Mouse (Mus musculus) liver, adult 10 weeks (tissue): ENCODE data around the gene Ms4a15. TPM values are rescaled to one million over a fixed set of nuclear protein-coding genes. Genes with fewer than 3 reads are reported as not detected.

ENCODE experiments used
- polyA plus RNA-seq: library from polyadenylated mRNA; stranded (reverse); fragments of 350-450 nt; fragmentation: Illumina TruSeq; extraction: RNeasy Lipid Tissue Mini Kit (QIAGEN cat#74804); gene quantifications from one replicate; pipeline ENCODE4 v1.2.3, GENCODE M21; 2014; ENCODE audit warnings: low read depth, low replicate concordance

Ms4a15 gene
- polyA plus RNA-seq, result not detected

DNA sequence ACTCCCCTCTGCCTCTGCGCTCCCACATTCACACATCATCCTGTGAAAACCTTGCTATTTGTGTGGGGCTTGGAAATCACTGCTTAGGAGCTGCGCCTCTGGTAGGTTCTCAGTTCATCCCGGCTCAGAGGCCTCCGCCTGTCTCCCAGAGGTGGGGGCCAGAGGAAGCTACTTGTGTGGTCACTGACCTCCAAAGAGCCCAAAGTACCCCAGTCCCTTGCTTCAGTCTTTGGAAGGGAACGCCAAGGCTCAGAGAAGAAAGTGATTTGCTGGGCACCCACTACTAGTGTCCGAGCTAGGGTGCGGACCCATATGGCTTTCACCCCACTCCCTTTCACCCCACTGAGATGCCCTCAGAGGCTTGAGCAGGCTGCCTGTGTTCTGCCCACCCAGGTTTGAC, at the start of gene Ms4a15:
Gene Ms4a15, minus strand, starts transcription at position 101 of the 400 bp plus-strand sequence.

DNA sequence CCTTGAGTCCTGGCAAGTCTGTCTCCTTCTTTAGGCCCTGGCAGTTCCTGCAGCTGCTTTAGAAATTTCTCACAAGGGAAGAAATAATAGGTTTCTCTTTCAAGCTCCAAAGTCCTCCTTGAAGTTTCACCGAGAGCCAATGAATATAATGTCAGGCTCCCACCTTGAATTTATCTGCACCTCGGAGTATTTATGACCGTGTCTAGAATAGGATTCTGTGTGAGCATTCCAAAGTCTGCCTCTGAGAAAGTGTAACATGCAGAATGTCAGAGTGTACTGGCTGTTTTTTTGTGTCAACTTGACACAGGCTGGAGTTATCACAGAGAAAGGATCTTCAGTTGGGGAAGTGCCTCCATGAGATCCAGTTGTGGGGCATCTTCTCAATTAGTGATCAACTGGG, 24.8 kb upstream of the Ms4a15 start, which contains the start of gene Ms4a18:
Gene Ms4a18, minus strand, starts transcription at position 141 of the 400 bp plus-strand sequence.

DNA sequence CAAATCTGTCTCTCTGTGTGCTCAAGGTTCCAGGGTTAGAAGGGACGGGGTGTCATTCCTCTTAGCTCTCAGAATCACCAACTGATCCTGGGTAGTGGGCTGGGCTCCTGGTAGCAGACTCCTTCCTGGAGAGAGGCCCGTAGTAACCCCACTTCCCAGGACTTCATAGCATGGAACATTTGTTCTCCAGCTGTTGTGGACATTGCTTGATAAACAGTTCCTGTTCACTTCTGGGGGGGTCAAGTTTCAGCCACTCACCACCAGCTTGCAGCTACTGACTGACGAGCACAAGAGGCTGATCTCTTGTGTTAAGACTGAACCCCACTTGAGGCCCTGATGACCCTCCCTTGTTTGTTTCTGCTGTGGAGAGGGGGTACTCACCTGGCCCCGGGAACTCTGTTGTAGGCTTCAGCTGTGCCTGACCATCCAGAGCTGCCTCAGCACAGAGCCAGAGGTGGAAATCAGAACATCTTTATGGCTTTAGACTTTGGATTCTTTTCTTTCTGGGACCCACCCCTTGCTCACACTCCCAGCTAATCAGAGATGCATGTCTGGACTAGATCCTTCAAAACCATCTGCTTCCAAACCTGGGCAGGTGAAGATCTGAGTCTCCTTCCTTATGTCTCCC, 18.7 kb downstream of the Ms4a15 start, which contains the start of gene Ms4a10:
Gene Ms4a10, minus strand, starts transcription at position 433 of the 628 bp plus-strand sequence.

DNA sequence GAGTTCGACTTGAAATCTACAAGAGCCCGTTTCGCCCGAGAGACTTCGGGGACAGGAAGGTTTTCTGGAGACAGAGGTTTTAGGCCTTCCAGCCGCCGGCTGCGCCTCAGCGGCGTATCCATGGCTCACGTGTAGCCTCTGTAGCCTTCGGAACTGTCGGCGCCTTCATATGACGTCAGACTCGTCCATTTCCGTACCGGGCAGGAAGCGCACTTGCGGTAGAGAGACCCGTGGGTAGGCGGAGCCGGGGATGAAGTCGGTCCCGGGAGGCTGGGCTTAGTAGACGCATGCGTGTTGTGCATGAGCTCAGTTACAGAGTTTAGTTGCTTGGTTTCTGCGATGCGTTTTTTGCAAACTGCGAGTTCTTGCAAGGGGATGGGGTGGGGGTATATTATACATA, 43.9 kb downstream of the Ms4a15 start, which contains the start of gene Ccdc86:
Gene Ccdc86, minus strand, starts transcription at position 155 of the 400 bp plus-strand sequence.

DNA sequence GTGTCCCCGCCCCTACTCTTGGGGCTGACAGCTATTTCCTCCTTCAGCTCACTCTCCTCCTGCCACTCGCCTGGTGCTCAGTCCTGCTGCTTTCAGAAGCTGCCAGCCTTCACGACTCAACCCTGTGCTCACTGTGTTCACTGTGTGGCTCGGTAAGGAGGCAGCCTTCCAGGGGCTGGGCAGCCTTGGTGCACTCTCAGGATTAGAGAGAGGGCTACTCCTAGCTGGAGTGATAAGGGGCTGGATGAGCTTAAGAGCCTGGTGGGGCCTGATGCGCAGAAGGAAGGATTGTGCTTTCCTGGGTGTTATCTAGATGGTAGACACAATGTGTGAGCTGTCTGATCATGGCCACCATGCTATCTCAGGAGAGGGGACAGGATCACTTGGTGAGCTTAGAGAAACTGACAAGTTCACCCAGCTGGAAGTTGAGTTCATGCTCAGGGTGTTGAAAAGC, 55.9 kb downstream of the Ms4a15 start, which contains the start of gene Ptgdr2:
Gene Ptgdr2, plus strand, starts transcription at position 51 of the 454 bp plus-strand sequence.

Other genes with a start within 250 kb of the Ms4a15 start
- not detected for gene Cd6, start 163.2 kb downstream of the Ms4a15 start, polyA plus RNA-seq
- gene Slc15a3, start 153.5 kb downstream of the Ms4a15 start, polyA plus RNA-seq, result 1.8 TPM
- not detected for gene Tmem132a, start 123.3 kb downstream of the Ms4a15 start, polyA plus RNA-seq
- 2.3 TPM for gene Tmem109, start 111.2 kb downstream of the Ms4a15 start, polyA plus RNA-seq
- gene Prpf19, start 98.0 kb downstream of the Ms4a15 start, polyA plus RNA-seq, result 30.7 TPM
- gene Zp1, start 72.6 kb downstream of the Ms4a15 start, polyA plus RNA-seq, result not detected
- gene Ptgdr2, start 56.1 kb downstream of the Ms4a15 start, polyA plus RNA-seq, result not detected
- gene Ccdc86, start 44.0 kb downstream of the Ms4a15 start, polyA plus RNA-seq, result 1.4 TPM
- not detected for gene Ms4a10, start 18.6 kb downstream of the Ms4a15 start, polyA plus RNA-seq
- gene Ms4a18, start 24.8 kb upstream of the Ms4a15 start, polyA plus RNA-seq, result not detected
- 1.8 TPM for gene Ms4a8a, start 87.9 kb upstream of the Ms4a15 start, polyA plus RNA-seq
- gene 1700017D01Rik, start 137.6 kb upstream of the Ms4a15 start, polyA plus RNA-seq, result not detected
- gene 1700025F22Rik, start 172.1 kb upstream of the Ms4a15 start, polyA plus RNA-seq, result not detected
- gene Ms4a13, start 203.5 kb upstream of the Ms4a15 start, polyA plus RNA-seq, result not detected
- gene Ms4a12, start 239.2 kb upstream of the Ms4a15 start, polyA plus RNA-seq, result not detected